23 mouse cellular contexts compared by ENCODE assay signal in genomic region chr14:23185359-23185758, GRCm38 (mm10).
DNase-seq lines count a peak whose midpoint lies in the region; ATAC-seq and TF ChIP-seq lines count a peak whose summit lies in the region.
"Had no signal": no experiment of that assay in that cellular context is flagged by ENCODE, and none has a peak within 500 bp of the region (broad histone marks: within the 10 kb centered on the region; RNA-seq: fewer than 3 reads in every experiment).

No protein-coding gene starts in this region.

- peak; percentile 11 for DNase-seq in hindbrain, embryonic 11.5 days (ENCODE audit: low spot score)
- peak; percentile 1 for DNase-seq in ZHBTc4 (ENCODE audit: low read depth, low spot score)
- peak; percentile 70 for DNase-seq in brain, embryonic 14.5 days (ENCODE audit: low read depth)
- DNase-seq in midbrain, embryonic 14.5 days = peak; percentile 43
- DNase-seq in frontal cortex, postnatal 10 days (ENCODE audit: low spot score in 2 of 2) = no peak
- DNase-seq in liver, postnatal 0 days = no peak
- DNase-seq in kidney, adult 9 months = no peak
- DNase-seq: adrenal gland, adult 8-10 months; adrenal gland, postnatal 36 days; cerebellum, adult 11 months; cerebellum, adult 8-10 months; cerebellum, postnatal 14 days; embryo, embryonic 11 days; gastrocnemius, postnatal 10 days; heart, adult 2 months; heart, postnatal 14 days had no signal

- H3K4me1 ChIP-seq in hindbrain, embryonic 11.5 days (replicated peaks; ENCODE audit: control insufficient read depth, insufficient read depth, low read length) = no peaks in the 10 kb centered on the region
- H3K4me1 ChIP-seq in hindbrain, embryonic 13.5 days (replicated peaks) = 0 out of 2 replicates have a peak, but pooled peaks cover 4% of the 10 kb centered on the region
- 0 out of 2 replicates have a peak, but pooled peaks cover 2% of the 10 kb centered on the region for H3K4me1 ChIP-seq in midbrain, embryonic 14.5 days (ENCODE audit: control insufficient read depth, insufficient read depth, low read length)
- no peaks in the 10 kb centered on the region for H3K4me1 ChIP-seq in liver, postnatal 0 days (ENCODE audit: insufficient read depth)
- H3K4me1 ChIP-seq: embryonic facial prominence, embryonic 15.5 days; heart, embryonic 15.5 days; hindbrain, embryonic 15.5 days had no signal

- ATAC-seq in hindbrain, embryonic 11.5 days (ENCODE audit: low FRiP score) = no peak
- ATAC-seq in hindbrain, embryonic 13.5 days (ENCODE audit: low FRiP score) = no peak
- ATAC-seq in midbrain, embryonic 14.5 days (ENCODE audit: low FRiP score, low TSS enrichment) = no peak
- no peak for ATAC-seq in liver, postnatal 0 days

- no peaks in the 10 kb centered on the region for H3K27me3 ChIP-seq in hindbrain, embryonic 11.5 days (ENCODE audit: control insufficient read depth, insufficient read depth, low read length)
- H3K27me3 ChIP-seq in hindbrain, embryonic 13.5 days = no peaks in the 10 kb centered on the region
- H3K27me3 ChIP-seq in midbrain, embryonic 14.5 days (ENCODE audit: control insufficient read depth, insufficient read depth, low read length) = no peaks in the 10 kb centered on the region
- H3K27me3 ChIP-seq in liver, postnatal 0 days (ENCODE audit: insufficient read depth, low read length) = no peaks in the 10 kb centered on the region
- H3K27me3 ChIP-seq: embryonic facial prominence, embryonic 15.5 days; heart, embryonic 15.5 days; hindbrain, embryonic 15.5 days had no signal

- H3K4me2 ChIP-seq in hindbrain, embryonic 11.5 days (replicated peaks; ENCODE audit: low read depth, low read length) = no peak overlapping the region
- H3K4me2 ChIP-seq in hindbrain, embryonic 13.5 days = no peak overlapping the region
- no peak overlapping the region for H3K4me2 ChIP-seq in midbrain, embryonic 14.5 days (ENCODE audit: low read length)
- H3K4me2 ChIP-seq in liver, postnatal 0 days (ENCODE audit: low read depth, low read length) = no peak overlapping the region
- H3K4me2 ChIP-seq: embryonic facial prominence, embryonic 15.5 days; heart, embryonic 11.5 days; heart, embryonic 15.5 days; hindbrain, embryonic 15.5 days had no signal

- H3K9ac ChIP-seq in hindbrain, embryonic 11.5 days (ENCODE audit: low read depth, low read length) = no peak overlapping the region
- H3K9ac ChIP-seq in hindbrain, embryonic 13.5 days = no peak overlapping the region
- H3K9ac ChIP-seq in midbrain, embryonic 14.5 days (replicated peaks; ENCODE audit: low read length) = no peak overlapping the region
- no peak overlapping the region for H3K9ac ChIP-seq in liver, postnatal 0 days (replicated peaks)
- H3K9ac ChIP-seq: embryonic facial prominence, embryonic 15.5 days; heart, embryonic 15.5 days; hindbrain, embryonic 15.5 days had no signal

- no peak overlapping the region for H3K4me3 ChIP-seq in hindbrain, embryonic 11.5 days (ENCODE audit: low read depth, low read length)
- H3K4me3 ChIP-seq in hindbrain, embryonic 13.5 days = no peak overlapping the region
- no peak overlapping the region for H3K4me3 ChIP-seq in midbrain, embryonic 14.5 days (replicated peaks; ENCODE audit: low read depth, low read length)
- H3K4me3 ChIP-seq in liver, postnatal 0 days (ENCODE audit: low read depth, low read length) = no peak overlapping the region
- H3K4me3 ChIP-seq: embryonic facial prominence, embryonic 15.5 days; erythroblast, embryonic 14.5 days; forebrain, embryonic 10.5 days; heart, adult 2 months; heart, embryonic 15.5 days; hindbrain, embryonic 15.5 days had no signal

- no peaks in the 10 kb centered on the region for H3K9me3 ChIP-seq in hindbrain, embryonic 11.5 days (ENCODE audit: control insufficient read depth, low read length)
- H3K9me3 ChIP-seq in hindbrain, embryonic 13.5 days = no peaks in the 10 kb centered on the region
- no peaks in the 10 kb centered on the region for H3K9me3 ChIP-seq in midbrain, embryonic 14.5 days (ENCODE audit: control insufficient read depth, low read length)
- H3K9me3 ChIP-seq in liver, postnatal 0 days (ENCODE audit: low read length) = no peaks in the 10 kb centered on the region
- H3K9me3 ChIP-seq: embryonic facial prominence, embryonic 15.5 days; forebrain, embryonic 10.5 days; heart, embryonic 15.5 days; hindbrain, embryonic 15.5 days had no signal

- TF ChIP-seq CTCF in brain, embryonic 14.5 days (IDR thresholded peaks at IDR 0.05; ENCODE audit: borderline replicate concordance, extremely low read depth, insufficient read depth, insufficient read length) = no peak
- no peak for TF ChIP-seq CTCF in liver, postnatal 0 days (IDR thresholded peaks at IDR 0.05; ENCODE audit: low read depth)

- WGBS in hindbrain, embryonic 11.5 days = 53% methylated on average over 6 of the region's 6 CpGs
- WGBS in hindbrain, embryonic 13.5 days = 52% methylated on average over 6 of the region's 6 CpGs
- 16% methylated on average over 6 of the region's 6 CpGs for WGBS in midbrain, embryonic 14.5 days
- WGBS in liver, postnatal 0 days (ENCODE audit: insufficient replicate concordance) = 46% methylated on average over 6 of the region's 6 CpGs

- no peak for TF ChIP-seq POLR2A in brain, embryonic 14.5 days (IDR thresholded peaks at IDR 0.05; ENCODE audit: borderline replicate concordance, extremely low read depth, insufficient read depth, insufficient read length, poor library complexity, severe bottlenecking)

- TF ChIP-seq EP300 in liver, postnatal 0 days (IDR thresholded peaks at IDR 0.05; ENCODE audit: low read depth) = no peak

- no peak overlapping the region for H3K27ac ChIP-seq in hindbrain, embryonic 11.5 days (ENCODE audit: low read depth, low read length)
- H3K27ac ChIP-seq in hindbrain, embryonic 13.5 days = no peak overlapping the region
- no peak overlapping the region for H3K27ac ChIP-seq in midbrain, embryonic 14.5 days (replicated peaks; ENCODE audit: low read depth, low read length)
- no peak overlapping the region for H3K27ac ChIP-seq in liver, postnatal 0 days (ENCODE audit: low read depth)
- H3K27ac ChIP-seq: embryonic facial prominence, embryonic 15.5 days; forebrain, embryonic 10.5 days; heart, adult 2 months; heart, embryonic 15.5 days; hindbrain, embryonic 15.5 days had no signal

- no peaks in the 10 kb centered on the region for H3K36me3 ChIP-seq in hindbrain, embryonic 11.5 days (ENCODE audit: control insufficient read depth, insufficient read depth, low read length)
- no peaks in the 10 kb centered on the region for H3K36me3 ChIP-seq in hindbrain, embryonic 13.5 days
- no peaks in the 10 kb centered on the region for H3K36me3 ChIP-seq in midbrain, embryonic 14.5 days (ENCODE audit: control insufficient read depth, insufficient read depth, low read length)
- no peaks in the 10 kb centered on the region for H3K36me3 ChIP-seq in liver, postnatal 0 days (replicated peaks; ENCODE audit: insufficient read depth, low read length)
- H3K36me3 ChIP-seq: embryonic facial prominence, embryonic 15.5 days; forebrain, embryonic 10.5 days; heart, embryonic 15.5 days; hindbrain, embryonic 15.5 days had no signal

Comparison
In these comparisons a context has a peak if more than half of its experiments do, and no peak if none do; other contexts are left out.
1. DNase-seq: peak in hindbrain, embryonic 11.5 days (single experiment), ZHBTc4 (single experiment), brain, embryonic 14.5 days (single experiment) and midbrain, embryonic 14.5 days (single experiment); none in frontal cortex, postnatal 10 days (0 of 2), liver, postnatal 0 days (single experiment) and kidney, adult 9 months (single experiment).